Mouse (Mus musculus) lung, postnatal 0 days (tissue): Measurements from ENCODE around the gene Fstl4.

ENCODE experiments used
- CTCF ChIP-seq: IDR thresholded peaks from 2 replicates; pipeline ENCODE4 v1.5.1; 2016; ENCODE audit warnings: antibody characterized with exemption, mild to moderate bottlenecking
- EP300 ChIP-seq: IDR thresholded peaks from 2 replicates; pipeline ENCODE4 v1.6.1; 2016; ENCODE audit warnings: antibody characterized with exemption, mild to moderate bottlenecking, control low read depth

- TF ChIP-seq CTCF (no peak), EP300 (no peak)
Measured at GRCm38 (mm10) chr11:52970396-52970795, 206.0 kb downstream of the Fstl4 start.
